Mouse (Mus musculus) fibroblast of lung, adult 2 months (primary cell): ENCODE data around the gene Fam57b.

Source experiments
- DNase-seq: peaks from one replicate; pipeline ENCODE4 v3.0.0-alpha.2; 2011; ENCODE audit warnings: low read depth

Gene Fam57b

DNA sequence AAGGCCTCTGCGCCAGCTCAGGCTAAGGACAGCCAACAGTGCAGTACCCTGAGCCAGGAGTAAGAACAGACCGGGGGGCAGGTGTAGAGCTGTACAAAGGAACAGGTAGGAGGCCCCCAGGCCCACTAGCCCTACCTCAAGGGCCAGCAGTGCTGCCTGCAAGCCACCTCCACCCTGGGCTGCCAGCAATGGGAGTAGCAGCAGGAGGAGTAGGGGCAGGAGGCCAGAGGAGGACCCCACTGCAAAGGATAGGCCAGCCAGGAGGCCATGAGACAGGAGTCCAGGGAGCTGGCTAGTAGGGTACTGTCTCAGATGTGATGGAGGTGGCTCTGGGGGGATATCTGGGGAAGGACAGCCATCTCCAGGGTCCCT lies 73.0 kb downstream of the Fam57b start:
- no peak for DNase-seq

DNA sequence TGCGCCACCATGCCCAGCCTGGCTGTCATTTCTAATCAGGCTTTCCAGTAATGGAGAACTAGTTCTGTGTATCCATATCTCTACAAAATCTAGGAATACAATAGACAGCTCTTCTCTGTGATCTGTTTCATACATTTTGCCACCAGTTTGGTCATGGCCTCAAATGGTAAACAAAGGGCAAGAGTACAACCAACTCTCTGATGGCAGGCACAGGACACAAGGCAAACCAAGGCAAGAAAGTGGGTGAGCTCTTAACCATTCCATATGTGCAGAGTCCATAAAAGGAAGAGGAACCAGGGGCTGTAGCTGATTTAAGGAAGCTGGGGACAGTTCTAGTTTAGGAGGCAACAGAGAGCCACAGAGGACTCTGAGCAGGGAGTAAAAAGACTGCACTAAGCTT lies 79.8 kb downstream of the Fam57b start:
- no peak for DNase-seq
